Mouse (Mus musculus) lung, embryonic 16.5 days (tissue): ENCODE measurements at regions not wholly inside any gene's neighbourhood (a gene's known extent, or its start where the extent isn't known, plus 50 kb on each side); places are given as distances from the start of the nearest gene placed in this dataset.

ENCODE experiments used
- ATAC-seq: fragments of 200-750 bp; cut with Nextera tagmentation; 2 replicates; pipeline ENCODE4 v1.8.0; 2017; ENCODE audit warnings: low read depth, mild to moderate bottlenecking, moderate library complexity
- H3K27ac ChIP-seq: fragments of 300-500 bp; sonication (generic); 2 replicates; pipeline ENCODE4 v1.5.1; 2014; ENCODE audit warnings: mild to moderate bottlenecking, control low read depth, low read length
- H3K27me3 ChIP-seq: fragments of 300-500 bp; sonication (generic); 2 replicates; pipeline ENCODE4 v1.6.1; 2014; ENCODE audit warnings: low read depth, low read length, mixed read lengths; ENCODE audit not compliant: control insufficient read depth, insufficient read depth
- H3K36me3 ChIP-seq: fragments of 300-500 bp; sonication (generic); 2 replicates; pipeline ENCODE4 v1.6.1; 2014; ENCODE audit warnings: low read length; ENCODE audit not compliant: control insufficient read depth, insufficient read depth
- H3K4me1 ChIP-seq: fragments of 300-500 bp; sonication (generic); replicated peaks from 2 replicates; pipeline ENCODE4 v1.6.1; 2014; ENCODE audit warnings: low read length, mixed read lengths; ENCODE audit not compliant: control insufficient read depth, insufficient read depth
- H3K4me2 ChIP-seq: fragments of 300-500 bp; sonication (generic); 2 replicates; pipeline ENCODE4 v1.6.1; 2014; ENCODE audit warnings: low read depth, low read length, control low read depth
- H3K4me3 ChIP-seq: fragments of 300-500 bp; sonication (generic); 2 replicates; pipeline ENCODE4 v1.5.1; 2014; ENCODE audit warnings: mild to moderate bottlenecking, low read length, control low read depth
- H3K9ac ChIP-seq: fragments of 300-500 bp; sonication (generic); 2 replicates; pipeline ENCODE4 v1.6.1; 2014; ENCODE audit warnings: low read length, control low read depth
- H3K9me3 ChIP-seq: fragments of 300-500 bp; sonication (generic); 2 replicates; pipeline ENCODE4 v1.6.1; 2016; ENCODE audit warnings: low read length; ENCODE audit not compliant: control insufficient read depth
- WGBS: fragments of 180-500 bp; shearing (Covaris S2); extraction: QIAGEN DNeasy Blood & Tissue Kit; methylation state at CpG from one replicate; pipeline ENCODE4 v1.1.7; 2014; 5-methylcytosine and 5-hydroxymethylcytosine counted together

DNA sequence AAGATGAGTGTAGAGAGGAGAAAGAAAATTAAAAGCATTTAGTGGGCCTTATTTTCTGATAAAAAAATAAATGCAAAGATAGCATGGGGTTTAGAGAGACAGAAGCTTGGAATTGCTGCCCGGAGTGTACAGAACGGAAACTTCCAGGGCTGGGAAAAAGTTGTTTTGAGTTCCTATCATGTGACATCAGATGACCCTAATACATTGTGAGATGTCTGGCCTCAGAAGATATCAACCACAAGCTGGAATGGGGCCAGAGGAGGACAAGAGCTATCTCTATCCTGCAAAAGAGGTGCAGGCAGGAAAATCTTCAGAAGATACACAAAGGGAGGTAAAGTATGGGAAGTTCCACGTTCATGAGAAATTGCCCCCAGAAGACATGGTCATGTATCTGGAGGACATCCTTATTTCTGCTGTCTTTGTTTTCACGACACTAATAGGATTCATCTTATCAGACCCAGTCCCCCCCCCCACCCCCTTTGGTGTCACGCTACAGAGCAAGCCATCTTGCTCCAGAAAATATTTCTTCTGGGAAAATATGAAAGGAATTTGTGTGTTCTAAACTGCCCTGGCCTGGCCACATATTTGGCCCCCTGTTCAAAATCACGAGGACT is 408.3 kb upstream of the N6amt1 start:
- WGBS: 61% methylated on average over 6 of the region's 6 CpGs
- no peaks in the 10 kb centered on the region for H3K9me3 ChIP-seq
- H3K4me1 ChIP-seq: no peaks in the 10 kb centered on the region
- H3K9ac ChIP-seq: no peak overlapping the region
- no peak overlapping the region for H3K4me3 ChIP-seq
- no peak overlapping the region for H3K27ac ChIP-seq
- no peaks in the 10 kb centered on the region for H3K27me3 ChIP-seq
- no peak for ATAC-seq
- no peak overlapping the region for H3K4me2 ChIP-seq
- H3K36me3 ChIP-seq: no peaks in the 10 kb centered on the region

DNA sequence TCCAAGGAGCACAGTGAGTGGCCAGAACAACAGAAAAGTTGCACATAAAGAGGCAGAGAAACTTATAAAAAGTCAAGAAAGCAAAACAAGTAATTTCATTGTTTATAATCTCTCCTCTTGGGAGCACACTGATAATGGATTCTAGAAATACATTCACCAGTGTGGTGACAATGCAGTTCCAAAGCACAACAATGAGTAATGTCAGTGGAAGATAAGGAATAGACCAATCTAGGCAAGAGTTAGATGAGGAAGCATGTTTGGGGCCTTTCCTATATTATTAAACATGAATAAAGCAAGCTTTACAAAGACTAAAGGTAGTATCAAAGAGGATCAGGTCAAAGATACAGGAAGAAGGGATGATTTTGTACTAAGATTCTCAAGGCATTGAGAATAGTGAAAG is 408.9 kb upstream of the N6amt1 start:
- no peak for ATAC-seq
- Histone ChIP-seq H3K27ac (no peak overlapping the region), H3K4me1 (no peaks in the 10 kb centered on the region)

DNA sequence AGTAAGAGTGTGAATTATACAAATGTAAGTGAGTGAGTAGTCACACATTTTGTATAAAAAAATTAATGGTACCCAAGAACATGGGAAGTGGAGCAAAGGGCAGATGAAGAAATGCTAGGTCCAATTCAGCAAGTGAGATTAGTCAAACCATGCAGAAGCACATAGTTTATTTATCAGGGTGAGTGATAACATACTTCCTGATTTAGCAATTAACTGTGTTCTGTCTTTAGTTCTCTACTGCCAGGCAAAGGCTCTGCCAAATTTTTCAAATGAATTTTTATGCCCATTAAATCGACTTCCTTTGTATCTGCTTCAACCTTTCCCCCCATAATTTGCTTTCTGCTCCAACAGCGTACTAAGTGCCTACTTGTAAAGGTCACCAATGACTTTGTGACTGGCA is 419.0 kb upstream of the N6amt1 start:
- Histone ChIP-seq H3K4me3 (no peak overlapping the region), H3K4me1 (no peaks in the 10 kb centered on the region), H3K27me3 (no peaks in the 10 kb centered on the region), H3K9me3 (no peaks in the 10 kb centered on the region), H3K27ac (no peak overlapping the region), H3K4me2 (no peak overlapping the region), H3K9ac (no peak overlapping the region), H3K36me3 (no peaks in the 10 kb centered on the region)
- ATAC-seq: no peak
- 53% methylated on average over 2 of the region's 2 CpGs for WGBS

More for the DNA sequence above, 408.9 kb upstream of the N6amt1 start:
- Histone ChIP-seq H3K36me3 (no peaks in the 10 kb centered on the region), H3K27me3 (no peaks in the 10 kb centered on the region), H3K9me3 (no peaks in the 10 kb centered on the region), H3K9ac (no peak overlapping the region), H3K4me3 (no peak overlapping the region), H3K4me2 (no peak overlapping the region)

DNA sequence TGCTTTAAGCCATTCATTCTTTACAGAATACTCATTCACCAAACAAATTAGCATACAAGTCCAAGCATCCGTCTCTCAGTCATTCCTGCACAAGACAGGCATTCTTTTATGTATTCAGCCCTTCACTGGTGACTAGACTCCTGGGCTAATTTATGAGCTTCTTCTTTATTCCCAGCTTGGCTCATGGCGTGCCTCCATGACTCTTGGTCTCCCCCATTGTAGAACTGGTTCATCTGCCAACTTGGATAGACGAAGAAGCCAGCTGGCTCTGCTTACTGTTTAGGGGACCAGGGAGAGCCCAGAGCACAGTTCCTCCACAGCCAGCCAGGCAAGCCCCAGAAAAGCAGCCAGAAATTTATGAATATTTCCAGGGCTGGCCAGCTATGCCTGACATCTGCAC is 421.2 kb upstream of the N6amt1 start:
- no peaks in the 10 kb centered on the region for H3K36me3 ChIP-seq
- H3K9ac ChIP-seq: no peak overlapping the region
- peak; percentile 34; the same call in 1 of the 2 replicates for ATAC-seq
- no peak overlapping the region for H3K4me2 ChIP-seq
- H3K9me3 ChIP-seq: no peaks in the 10 kb centered on the region
- no peak overlapping the region for H3K27ac ChIP-seq
- H3K4me1 ChIP-seq: no peaks in the 10 kb centered on the region
- H3K4me3 ChIP-seq: no peak overlapping the region
- no peaks in the 10 kb centered on the region for H3K27me3 ChIP-seq
- 53% methylated on average over 3 of the region's 3 CpGs for WGBS

DNA sequence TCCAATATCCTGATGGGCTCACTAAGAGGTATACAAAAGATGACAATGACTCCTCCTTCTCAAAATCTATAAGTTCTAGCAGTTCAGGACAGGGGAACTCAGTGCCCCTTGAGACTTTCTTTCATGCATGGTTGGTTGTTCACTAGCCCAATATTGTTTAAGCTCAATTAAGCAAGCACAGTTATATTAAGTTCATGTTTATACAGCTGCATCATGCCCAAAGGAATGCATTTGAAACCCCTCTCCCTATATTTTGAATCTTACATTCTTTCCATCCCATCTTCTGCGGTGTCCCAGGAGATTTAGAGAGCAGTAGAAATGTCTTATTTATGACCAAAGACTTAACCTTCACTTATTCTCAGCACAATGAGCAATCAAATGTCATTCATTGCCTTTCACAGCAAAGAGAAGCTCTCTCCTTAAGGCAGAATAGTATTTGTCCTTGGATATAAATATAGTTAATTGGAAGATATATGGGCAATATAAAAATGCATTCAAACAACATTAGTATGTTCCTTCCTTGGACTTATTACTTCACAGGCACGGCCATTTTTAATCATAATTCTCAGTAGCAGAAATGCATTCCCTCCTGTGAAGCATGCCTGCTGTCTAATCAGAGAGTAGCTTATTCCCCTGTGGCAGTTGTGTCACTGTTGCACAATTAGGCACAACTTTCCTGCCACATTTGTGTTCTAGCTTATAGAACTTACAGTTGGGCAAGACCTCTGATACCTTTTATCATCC is 455.8 kb upstream of the N6amt1 start:
- 77% methylated on average over 2 of the region's 2 CpGs for whole genome bisulfite sequencing
- Histone ChIP-seq H3K4me2 (no peak overlapping the region), H3K36me3 (no peaks in the 10 kb centered on the region), H3K9me3 (no peaks in the 10 kb centered on the region), H3K27me3 (no peaks in the 10 kb centered on the region), H3K9ac (no peak overlapping the region), H3K4me3 (no peak overlapping the region), H3K4me1 (no peaks in the 10 kb centered on the region), H3K27ac (no peak overlapping the region)
- no peak for ATAC-seq

DNA sequence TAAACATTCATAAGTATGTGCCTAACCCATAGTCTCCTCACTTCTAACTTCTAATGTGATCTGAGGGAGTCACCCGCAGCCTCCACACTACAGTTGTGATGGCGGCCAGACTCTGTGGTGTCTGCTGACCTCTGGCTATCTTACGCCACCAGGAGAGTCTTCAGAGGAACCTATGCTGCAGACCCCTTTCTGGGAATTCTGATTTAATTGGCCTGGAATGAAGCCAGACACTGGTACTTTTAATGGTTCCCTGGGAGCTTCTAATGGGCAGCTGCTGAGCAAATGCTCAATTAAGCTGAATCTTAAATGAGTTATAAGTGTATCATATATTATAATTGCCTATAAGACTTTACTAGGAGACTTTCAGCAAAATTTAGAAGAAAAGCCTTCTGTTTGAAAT is 459.0 kb upstream of the N6amt1 start:
- 84% methylated on average over 3 of the region's 3 CpGs for WGBS
- H3K9ac ChIP-seq: no peak overlapping the region
- H3K27ac ChIP-seq: no peak overlapping the region
- no peaks in the 10 kb centered on the region for H3K27me3 ChIP-seq
- H3K4me2 ChIP-seq: no peak overlapping the region
- H3K9me3 ChIP-seq: no peaks in the 10 kb centered on the region
- no peak for ATAC-seq
- H3K36me3 ChIP-seq: no peaks in the 10 kb centered on the region
- no peaks in the 10 kb centered on the region for H3K4me1 ChIP-seq
- no peak overlapping the region for H3K4me3 ChIP-seq

DNA sequence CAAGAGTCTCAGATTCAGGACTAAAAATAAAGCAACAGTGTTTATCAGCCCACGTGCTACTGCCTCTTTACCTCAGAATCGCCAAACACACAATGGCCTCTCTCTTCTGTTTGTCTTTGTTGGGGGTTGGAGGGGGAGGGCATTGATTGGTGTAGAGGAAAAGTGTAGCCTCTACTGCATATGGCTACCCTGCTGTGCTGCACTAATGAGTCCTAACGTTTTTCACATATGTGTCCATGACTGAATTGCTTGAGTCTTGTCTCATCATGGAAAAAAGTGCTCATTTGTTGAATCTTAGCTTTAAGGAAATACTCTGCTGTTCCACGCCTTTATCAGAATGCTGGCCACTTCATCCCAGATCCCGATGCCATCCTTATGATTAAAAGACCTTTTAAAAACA is 459.7 kb upstream of the N6amt1 start:
- Histone ChIP-seq H3K4me1 (no peaks in the 10 kb centered on the region), H3K27me3 (no peaks in the 10 kb centered on the region), H3K9me3 (no peaks in the 10 kb centered on the region), H3K36me3 (no peaks in the 10 kb centered on the region), H3K4me2 (no peak overlapping the region), H3K27ac (no peak overlapping the region), H3K9ac (no peak overlapping the region), H3K4me3 (no peak overlapping the region)
- ATAC-seq: no peak
- 58% methylated on average over 5 of the region's 5 CpGs for WGBS

DNA sequence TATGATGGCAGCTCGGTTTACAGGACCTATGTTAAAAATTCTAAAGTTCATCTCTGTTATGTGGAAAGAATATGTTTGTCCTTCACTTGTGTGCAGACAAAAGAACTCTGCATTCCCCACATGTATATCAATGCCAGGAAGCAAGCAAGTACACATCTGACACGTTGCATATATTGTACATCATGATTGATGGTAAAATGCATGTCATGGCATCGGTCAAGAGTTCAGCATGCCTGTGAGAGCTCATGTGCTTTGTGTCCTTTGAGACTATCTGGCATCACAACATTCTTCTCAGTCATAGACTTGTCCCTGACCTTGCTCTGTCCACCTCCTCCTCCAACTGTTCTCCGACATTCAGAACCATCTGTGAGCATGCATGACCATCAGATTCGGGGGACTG is 465.6 kb upstream of the N6amt1 start:
- ATAC-seq: peak; percentile 74

DNA sequence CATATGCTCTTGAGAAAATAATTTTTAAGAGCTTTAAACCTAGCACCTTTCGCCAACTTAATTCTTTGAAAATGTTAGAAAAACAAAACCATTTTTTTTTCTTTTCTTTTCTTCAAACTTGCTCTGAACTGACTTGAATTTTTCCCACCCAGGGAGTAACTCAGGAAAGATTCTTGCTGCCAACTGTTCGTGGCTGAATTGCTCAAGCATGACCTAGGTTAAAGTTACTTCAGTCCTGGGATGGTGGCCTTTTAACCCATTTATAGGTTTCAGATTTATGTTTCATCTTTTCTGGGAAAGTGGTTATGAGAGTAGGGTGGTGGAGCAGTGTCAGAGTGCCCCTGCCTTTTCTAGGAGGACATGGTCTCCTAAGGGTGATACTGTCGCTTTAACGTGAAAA is 466.4 kb upstream of the N6amt1 start:
- Histone ChIP-seq H3K9me3 (no peaks in the 10 kb centered on the region), H3K27me3 (no peaks in the 10 kb centered on the region), H3K27ac (no peak overlapping the region), H3K4me2 (no peak overlapping the region), H3K4me1 (no peaks in the 10 kb centered on the region; the same call in 1 of the 2 replicates), H3K36me3 (no peaks in the 10 kb centered on the region), H3K9ac (no peak overlapping the region), H3K4me3 (no peak overlapping the region)
- no peak for ATAC-seq
- 70% methylated on average over 4 of the region's 4 CpGs for WGBS

More for the DNA sequence above, 465.6 kb upstream of the N6amt1 start:
- H3K4me3 ChIP-seq: no peak overlapping the region
- H3K27ac ChIP-seq: peak overlapping the region; percentile 31; the same call in 1 of the 2 replicates
- H3K36me3 ChIP-seq: no peaks in the 10 kb centered on the region
- no peaks in the 10 kb centered on the region; the same call in 1 of the 2 replicates for H3K4me1 ChIP-seq
- H3K9ac ChIP-seq: no peak overlapping the region
- H3K4me2 ChIP-seq: no peak overlapping the region
- H3K9me3 ChIP-seq: no peaks in the 10 kb centered on the region
- H3K27me3 ChIP-seq: no peaks in the 10 kb centered on the region
- 39% methylated on average over 5 of the region's 5 CpGs for WGBS
